Mouse (Mus musculus) hindbrain, postnatal 0 days (tissue): ENCODE results near the gene Rpl37a. TPM values are rescaled to one million over a fixed set of nuclear protein-coding genes. Genes with fewer than 3 reads are reported as not detected.
A peak's percentile ranks its signal among the peaks of the same experiment; 100 is the strongest.

Source experiments
- ATAC-seq: fragments of 200-750 bp; cut with Nextera tagmentation; 2 replicates; pipeline ENCODE4 v1.8.0; 2017; ENCODE audit warnings: mild to moderate bottlenecking, moderate TSS enrichment, moderate library complexity
- DNase-seq: peaks from one replicate; pipeline ENCODE4 v3.0.0-alpha.2; 2015; ENCODE audit warnings: low spot score
- H3K27ac ChIP-seq: fragments of 300-500 bp; sonication (generic); 2 replicates; pipeline ENCODE4 v1.5.1; 2014; ENCODE audit warnings: mild to moderate bottlenecking
- H3K27me3 ChIP-seq: fragments of 300-500 bp; sonication (generic); 2 replicates; pipeline ENCODE4 v1.6.1; 2014; ENCODE audit warnings: low read length, mixed read lengths; ENCODE audit not compliant: insufficient read depth
- H3K36me3 ChIP-seq: fragments of 300-500 bp; sonication (generic); 2 replicates; pipeline ENCODE4 v1.6.1; 2014; ENCODE audit warnings: low read length, mixed read lengths; ENCODE audit not compliant: insufficient read depth
- H3K4me1 ChIP-seq: fragments of 300-500 bp; sonication (generic); 2 replicates; pipeline ENCODE4 v1.6.1; 2014; ENCODE audit warnings: antibody characterized with exemption, low read length, mixed read lengths; ENCODE audit not compliant: insufficient read depth
- H3K4me2 ChIP-seq: fragments of 300-500 bp; sonication (generic); 2 replicates; pipeline ENCODE4 v1.6.1; 2014; ENCODE audit warnings: low read depth, mild to moderate bottlenecking, low read length, moderate library complexity, mixed read lengths
- H3K4me3 ChIP-seq: fragments of 300-500 bp; sonication (generic); 2 replicates; pipeline ENCODE4 v1.5.1; 2014; ENCODE audit warnings: low read length
- H3K9ac ChIP-seq: fragments of 300-500 bp; sonication (generic); replicated peaks from 2 replicates; pipeline ENCODE4 v1.6.1; 2014; ENCODE audit warnings: mild to moderate bottlenecking, low read length, moderate library complexity, mixed read lengths
- H3K9me3 ChIP-seq: fragments of 300-500 bp; sonication (generic); 2 replicates; pipeline ENCODE4 v1.6.1; 2016; ENCODE audit warnings: low read length, mixed read lengths
- CTCF ChIP-seq: IDR thresholded peaks from 2 replicates; pipeline ENCODE4 v1.5.1; 2016; ENCODE audit warnings: antibody characterized with exemption, control low read depth, low read depth
- WGBS: fragments of 180-500 bp; shearing (Covaris S2); extraction: QIAGEN DNeasy Blood & Tissue Kit; methylation state at CpG from one replicate; pipeline ENCODE4 v1.1.7; 2014; 5-methylcytosine and 5-hydroxymethylcytosine counted together
- polyA plus RNA-seq: library from polyadenylated mRNA; unstranded; fragments of >200 nt; fragmentation: Nextera tagmentation; extraction: Ambion mirVana; gene quantifications from 2 replicates; pipeline ENCODE4 v1.2.1, GENCODE M21; 2015
- total RNA-seq: library from RNA; depleted of rRNA; stranded (reverse); fragments of >200 nt; gene quantifications from 2 replicates; pipeline ENCODE4 v1.2.3, GENCODE M21; 2014; rRNA removed

Gene Rpl37a
- 336 and 437 TPM in 2 replicates for total RNA-seq
- polyA plus RNA-seq: 1,178 and 1,201 TPM in 2 replicates

DNA sequence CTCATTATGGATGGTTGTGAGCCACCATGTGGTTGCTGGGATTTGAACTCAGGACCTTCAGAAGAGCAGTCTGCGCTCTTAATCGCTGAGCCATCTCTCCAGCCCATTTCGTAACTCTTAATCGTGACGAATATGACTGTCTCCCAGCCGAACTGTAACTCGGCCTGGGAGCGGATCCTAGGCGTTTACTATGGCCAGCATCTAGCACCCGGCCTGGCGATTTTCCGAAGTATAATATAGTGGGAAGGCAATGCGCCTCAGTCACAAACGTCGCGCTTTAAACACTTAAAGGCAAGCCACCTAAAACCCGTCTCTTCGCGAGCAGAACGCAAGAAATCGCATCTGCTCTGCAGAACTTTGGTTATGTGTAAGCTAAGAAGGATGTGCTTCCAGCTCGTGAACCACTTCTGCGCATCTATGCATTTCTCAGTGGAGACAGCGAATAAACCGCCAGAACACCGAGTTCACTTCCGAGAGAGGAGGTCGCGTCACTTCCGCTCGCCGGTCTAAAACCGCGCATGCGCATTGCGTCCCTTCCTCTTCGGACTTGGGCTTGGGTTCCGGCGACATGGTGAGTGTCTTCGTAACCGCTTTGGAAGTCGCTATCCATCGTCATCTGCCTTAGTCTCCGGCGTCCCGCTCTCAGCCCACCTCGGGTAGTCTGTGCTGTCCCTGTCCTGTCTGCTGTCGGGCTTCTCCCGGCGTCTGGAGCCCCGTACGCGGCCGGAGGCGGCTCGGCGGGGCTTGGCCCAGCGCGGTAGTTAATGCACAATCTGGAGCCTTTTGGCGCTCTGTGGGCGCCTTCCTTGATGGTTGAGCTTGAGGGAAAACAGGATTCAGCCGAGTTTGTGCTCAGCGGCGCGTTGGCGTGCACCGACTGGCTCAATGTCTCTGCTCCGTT lies at the start of gene Rpl37a:
Gene Rpl37a (plus strand): TSS at position 538 of the 901 bp plus-strand sequence.
- DNase-seq (peak; percentile 98), ATAC-seq (peak; percentile 94)
- Histone ChIP-seq H3K4me2 (peak within 1 kb of the TSS; percentile 81), H3K9me3 (no peaks in the 10 kb centered on the region), H3K27ac (peak within 1 kb of the TSS; percentile 90), H3K36me3 (peaks cover 14% of the 10 kb centered on the region; the same call in 1 of the 2 replicates), H3K9ac (peak within 1 kb of the TSS; percentile 84), H3K27me3 (no peaks in the 10 kb centered on the region), H3K4me3 (peak within 1 kb of the TSS; percentile 70), H3K4me1 (peaks cover 7% of the 10 kb centered on the region; the same call in 1 of the 2 replicates)
- TF ChIP-seq CTCF: no peak
- 3% methylated on average over 68 of the region's 68 CpGs for WGBS

- 40% methylated on average over 3 of the region's 3 CpGs for WGBS
- Histone ChIP-seq H3K9ac (no peak overlapping the region), H3K27me3 (no peaks in the 10 kb centered on the region), H3K9me3 (no peaks in the 10 kb centered on the region), H3K4me2 (no peak overlapping the region), H3K36me3 (no peaks in the 10 kb centered on the region), H3K4me3 (no peak overlapping the region), H3K4me1 (no peaks in the 10 kb centered on the region), H3K27ac (peak overlapping the region; percentile 11; the same call in 1 of the 2 replicates)
- TF ChIP-seq CTCF: no peak
- ATAC-seq (0 out of 2 replicates have a peak, but pooled peaks have one; percentile 10), DNase-seq (no peak)
Measured at GRCm38 (mm10) chr1:72673070-72673469, 38.0 kb upstream of the Rpl37a start.

- ATAC-seq: no peak
- Histone ChIP-seq H3K9me3 (no peaks in the 10 kb centered on the region), H3K4me2 (no peak overlapping the region), H3K27me3 (no peaks in the 10 kb centered on the region), H3K4me3 (no peak overlapping the region), H3K36me3 (no peaks in the 10 kb centered on the region), H3K4me1 (no peaks in the 10 kb centered on the region), H3K9ac (no peak overlapping the region), H3K27ac (no peak overlapping the region)
- DNase-seq: no peak
- no peak for TF ChIP-seq CTCF
- 54% methylated on average over 3 of the region's 3 CpGs for WGBS
Measured at GRCm38 (mm10) chr1:72696256-72696655, 14.8 kb upstream of the Rpl37a start.

DNA sequence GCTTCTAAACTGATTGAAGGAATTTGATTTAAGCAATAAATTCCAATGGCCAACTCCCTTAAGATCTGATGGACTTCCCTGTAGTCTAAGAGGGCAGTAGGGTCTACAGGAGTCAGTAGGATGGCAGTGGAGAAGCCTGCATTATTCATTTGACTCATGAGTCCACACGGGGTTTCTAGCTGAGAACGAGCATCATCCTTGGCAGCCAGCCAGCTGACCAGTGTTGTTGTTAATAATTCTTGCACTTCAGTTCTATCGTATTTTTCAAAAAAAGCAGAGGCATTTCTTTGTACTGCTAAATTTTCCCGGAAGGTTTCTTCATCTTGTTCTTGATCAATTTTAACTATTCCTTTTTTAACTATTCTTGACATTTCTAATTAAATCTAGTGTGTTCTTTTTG lies 12.4 kb upstream of the Rpl37a start:
- Histone ChIP-seq H3K9ac (no peak overlapping the region), H3K27ac (no peak overlapping the region), H3K36me3 (no peaks in the 10 kb centered on the region), H3K27me3 (no peaks in the 10 kb centered on the region), H3K4me3 (no peak overlapping the region), H3K4me2 (no peak overlapping the region), H3K9me3 (no peaks in the 10 kb centered on the region), H3K4me1 (no peaks in the 10 kb centered on the region)
- 45% methylated on average over 4 of the region's 4 CpGs for WGBS
- TF ChIP-seq CTCF: no peak
- DNase-seq: peak; percentile 55
- no peak for ATAC-seq

DNA sequence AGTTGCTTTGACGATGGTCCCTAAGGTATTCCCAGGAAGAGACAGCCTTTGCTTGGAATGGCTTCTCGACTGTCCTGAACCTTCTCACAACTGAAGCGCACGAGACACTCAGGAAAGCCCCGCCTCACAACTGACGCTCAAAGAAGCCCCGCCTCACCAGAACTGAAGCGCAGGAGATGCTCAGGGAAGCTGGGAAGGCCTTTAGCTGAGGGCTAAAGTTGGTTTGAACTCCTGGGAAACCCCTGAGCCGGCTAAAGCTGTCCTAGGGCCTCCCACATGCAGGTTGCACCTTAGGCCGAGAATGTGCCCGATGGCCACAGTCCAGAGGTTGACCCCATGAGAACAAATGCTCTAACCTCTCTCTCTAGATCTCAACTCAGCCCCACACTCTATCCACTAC lies 10.6 kb upstream of the Rpl37a start, which contains the start of gene Ankar:
Gene Ankar (minus strand): TSS at position 101 of the 400 bp plus-strand sequence.
- no peaks in the 10 kb centered on the region for H3K9me3 ChIP-seq
- DNase-seq: no peak
- H3K4me1 ChIP-seq: no peaks in the 10 kb centered on the region
- no peak within 1 kb of the TSS for H3K4me2 ChIP-seq
- 84% methylated on average over 11 of the region's 11 CpGs for WGBS
- no peaks in the 10 kb centered on the region for H3K27me3 ChIP-seq
- no peak for TF ChIP-seq CTCF
- no peak within 1 kb of the TSS for H3K4me3 ChIP-seq
- no peak within 1 kb of the TSS for H3K9ac ChIP-seq
- H3K27ac ChIP-seq: no peak within 1 kb of the TSS
- H3K36me3 ChIP-seq: no peaks in the 10 kb centered on the region
- no peak for ATAC-seq

DNA sequence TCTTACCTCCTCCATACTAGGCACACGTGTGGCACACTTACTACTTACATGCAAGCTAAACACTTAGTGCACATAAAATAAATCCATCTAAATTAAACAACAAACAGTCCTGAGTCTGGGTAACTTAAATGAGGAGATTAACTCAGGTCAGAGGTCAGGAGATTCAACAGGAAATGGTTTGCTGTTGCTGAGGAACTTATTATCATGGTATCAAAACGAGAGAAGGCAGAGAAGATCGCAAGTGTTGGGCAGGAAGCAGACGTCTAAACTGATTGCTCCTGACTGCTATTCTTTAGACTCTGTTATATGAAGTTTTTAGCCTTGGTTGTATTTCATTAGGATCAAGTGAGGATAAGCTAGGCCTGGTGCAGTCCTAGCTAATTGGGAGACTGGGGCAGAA lies 3.6 kb upstream of the Rpl37a start:
- Histone ChIP-seq H3K4me1 (peaks cover under 1% of the 10 kb centered on the region; the same call in 1 of the 2 replicates), H3K4me2 (no peak overlapping the region), H3K9ac (no peak overlapping the region), H3K9me3 (no peaks in the 10 kb centered on the region), H3K36me3 (no peaks in the 10 kb centered on the region), H3K27me3 (no peaks in the 10 kb centered on the region), H3K27ac (no peak overlapping the region), H3K4me3 (no peak overlapping the region)
- DNase-seq: no peak
- 79% methylated on average over 4 of the region's 4 CpGs for WGBS
- no peak for ATAC-seq
- no peak for TF ChIP-seq CTCF

DNA sequence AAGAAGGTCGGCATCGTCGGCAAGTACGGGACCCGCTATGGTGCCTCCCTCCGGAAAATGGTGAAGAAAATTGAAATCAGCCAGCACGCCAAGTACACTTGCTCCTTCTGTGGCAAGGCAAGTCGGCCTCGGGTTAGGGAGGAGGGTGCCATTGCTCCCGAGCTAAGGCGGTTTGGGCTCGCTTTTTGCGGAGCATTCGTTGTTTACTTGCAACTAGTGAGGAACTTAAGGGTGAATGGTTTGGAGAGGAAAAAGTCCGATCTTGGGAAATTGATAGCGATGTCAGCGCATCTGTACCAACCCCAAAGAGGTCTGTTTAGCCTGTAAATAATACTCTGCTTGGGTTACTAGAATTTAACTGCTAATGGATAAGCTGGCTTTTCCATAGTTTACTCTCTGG lies 594 bp downstream of the Rpl37a start:
- Histone ChIP-seq H3K4me1 (peaks cover 7% of the 10 kb centered on the region; the same call in 1 of the 2 replicates), H3K4me2 (peak overlapping the region; percentile 81), H3K36me3 (peaks cover 14% of the 10 kb centered on the region; the same call in 1 of the 2 replicates), H3K9me3 (no peaks in the 10 kb centered on the region), H3K27me3 (no peaks in the 10 kb centered on the region), H3K9ac (peak overlapping the region; percentile 84), H3K27ac (peak overlapping the region; percentile 90), H3K4me3 (peak overlapping the region; percentile 70)
- WGBS: under 1% methylated on average over 17 of the region's 17 CpGs
- DNase-seq (no peak), ATAC-seq (no peak)
- no peak for TF ChIP-seq CTCF
